Mouse (Mus musculus) kidney, adult 18-20 months (tissue): ENCODE results near the gene Mapk3.

Experiments
- DNase-seq: peaks from one replicate; pipeline ENCODE4 v3.0.0; 2021

Gene Mapk3

GRCm38 (mm10) chr7:126803181-126803580 is 43.8 kb downstream of the Mapk3 start:
- no peak for DNase-seq

DNA sequence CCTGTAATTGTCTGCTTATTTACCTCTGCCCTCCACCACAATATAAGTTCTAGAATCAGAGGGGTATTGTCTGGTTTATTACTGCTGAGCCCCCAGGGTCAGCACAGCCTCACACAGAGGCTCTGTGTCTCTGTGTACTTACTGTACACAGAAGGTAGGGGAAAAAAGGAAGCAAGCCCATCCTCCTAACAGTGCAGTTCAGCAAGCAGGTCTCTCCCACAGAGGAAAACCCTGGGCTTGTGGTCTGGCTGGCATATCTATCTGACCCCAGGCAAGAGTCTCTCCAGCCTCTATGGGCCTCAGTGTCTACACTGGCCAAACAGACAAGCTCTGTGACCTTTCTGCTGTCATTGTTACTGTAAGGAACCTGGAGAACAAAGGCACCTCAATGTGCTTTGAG is 44.4 kb downstream of the Mapk3 start:
- no peak for DNase-seq

GRCm38 (mm10) chr7:126806956-126807355 is 47.6 kb downstream of the Mapk3 start:
- peak; percentile 60 for DNase-seq

DNA sequence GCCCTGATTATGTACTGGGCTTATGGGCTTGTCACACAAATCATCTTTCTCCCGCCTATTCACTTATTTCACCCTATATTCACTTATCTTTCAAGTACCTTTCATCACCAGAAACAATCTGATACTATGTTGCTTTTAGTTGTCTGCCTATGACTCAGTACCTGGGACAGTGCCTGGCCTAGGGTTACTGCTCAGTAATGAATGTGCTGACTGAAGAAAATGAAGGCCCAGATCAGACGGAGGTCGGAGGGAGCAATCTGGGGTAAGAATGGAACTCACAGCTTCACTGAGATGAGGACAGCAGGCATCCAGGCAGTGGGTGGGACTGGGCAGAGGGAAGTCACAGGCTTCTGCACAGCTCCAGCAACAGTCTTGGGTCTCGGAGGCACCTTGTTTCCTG is 48.0 kb downstream of the Mapk3 start:
- no peak for DNase-seq

GRCm38 (mm10) chr7:126808703-126809455 is 49.5 kb downstream of the Mapk3 start:
- peak; percentile 92 for DNase-seq

- DNase-seq: no peak
These were observed 50.4 kb downstream of the Mapk3 start for GRCm38 (mm10) chr7:126809723-126810369.
